Mouse (Mus musculus) spleen, adult 2 months (tissue): ENCODE measurements around the gene Rtp1. TPM values are rescaled to one million over a fixed set of nuclear protein-coding genes. Genes with fewer than 3 reads are reported as not detected.

Experiments
- DNase-seq, 2 experiments: peaks; one replicate each; pipeline versions ENCODE4 v3.0.0 to v3.0.0-alpha.2; 2012 to 2021; ENCODE audit warnings: low spot score in 2 of 2, low read depth in 1 of 2
- H3K27ac ChIP-seq: fragments of 200-500 bp; 2 replicates; pipeline ENCODE4 v1.5.1; 2012; ENCODE audit warnings: low read length, inconsistent platforms; ENCODE audit not compliant: insufficient read depth
- H3K27me3 ChIP-seq: fragments of 200-500 bp; 2 replicates; pipeline ENCODE4 v1.6.1; 2012; ENCODE audit warnings: mild to moderate bottlenecking, moderate library complexity, low read length, inconsistent platforms; ENCODE audit not compliant: control insufficient read depth, insufficient read depth
- H3K36me3 ChIP-seq: fragments of 200-500 bp; 2 replicates; pipeline ENCODE4 v1.6.1; 2012; ENCODE audit warnings: mild to moderate bottlenecking, low read length, inconsistent platforms; ENCODE audit not compliant: control insufficient read depth, insufficient read depth
- H3K4me1 ChIP-seq: fragments of 200-500 bp; 2 replicates; pipeline ENCODE4 v1.6.1; 2011; ENCODE audit warnings: inconsistent platforms; ENCODE audit not compliant: control insufficient read depth, insufficient read depth, insufficient read length
- H3K4me3 ChIP-seq: fragments of 200-500 bp; 2 replicates; pipeline ENCODE4 v1.5.1; 2011; ENCODE audit warnings: mild to moderate bottlenecking, inconsistent platforms; ENCODE audit not compliant: insufficient read depth, insufficient read length; ENCODE audit errors: extremely low read depth
- CTCF ChIP-seq: fragments of 200-500 bp; IDR thresholded peaks from 2 replicates; pipeline ENCODE4 v1.5.1; 2011; ENCODE audit warnings: mild to moderate bottlenecking, inconsistent platforms; ENCODE audit not compliant: insufficient read depth, insufficient read length, insufficient replicate concordance; ENCODE audit errors: extremely low read depth
- POLR2A ChIP-seq: fragments of 200-500 bp; IDR thresholded peaks from 2 replicates; pipeline ENCODE4 v1.6.1; 2011; ENCODE audit warnings: low read depth, low read length, inconsistent platforms
- WGBS: fragments of 180-500 bp; shearing (Covaris S2); methylation state at CpG from one replicate; pipeline ENCODE4 v1.1.7; 2018; 5-methylcytosine and 5-hydroxymethylcytosine counted together
- polyA plus RNA-seq: library from polyadenylated mRNA; depleted of rRNA; stranded (reverse); fragments of >200 nt; gene quantifications from 2 replicates; pipeline ENCODE4 v1.2.3, GENCODE M21; 2012

Rtp1 gene
- polyA plus RNA-seq, 1 experiment: not detected

DNA sequence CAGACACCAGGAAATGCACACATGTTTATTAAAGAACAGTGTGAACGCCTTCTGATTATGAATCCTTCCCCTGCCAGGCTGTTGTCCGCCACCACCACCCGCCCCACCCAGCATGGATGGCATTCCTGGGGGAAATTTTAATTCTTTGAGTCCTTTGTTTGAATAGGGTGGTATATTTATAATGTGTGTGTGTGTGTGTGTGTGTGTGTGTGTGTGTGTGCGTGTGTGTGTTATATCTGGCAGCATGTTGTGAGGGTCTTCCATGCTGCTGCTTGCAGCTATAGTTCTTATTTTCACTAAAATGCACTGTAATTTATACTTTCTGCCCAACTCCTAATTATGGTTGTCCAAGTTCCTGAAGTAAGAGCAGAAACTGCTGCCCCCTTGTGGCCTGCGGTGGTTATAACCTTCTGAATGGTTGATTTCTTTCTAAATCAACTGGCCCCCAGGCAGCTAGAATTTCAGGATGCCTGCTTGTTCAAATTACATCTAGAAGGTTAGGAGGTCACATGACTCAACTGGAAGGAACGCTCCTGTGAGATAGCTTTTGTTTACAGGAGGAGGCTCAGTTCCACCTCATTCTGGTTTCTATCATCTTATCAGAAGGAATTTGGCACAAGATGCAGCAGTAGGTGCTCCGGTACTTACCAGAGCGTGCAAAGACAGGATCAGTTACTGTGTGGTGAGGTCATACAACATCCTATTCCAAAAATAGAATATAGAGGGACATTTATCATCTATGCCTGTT, 25.8 kb upstream of the Rtp1 start:
- TF ChIP-seq CTCF (peak; percentile 39; the same call in 1 of the 2 replicates), POLR2A (no peak)
- H3K27ac ChIP-seq: no peak overlapping the region
- DNase-seq: peak; percentile 48 to 74
- no peaks in the 10 kb centered on the region for H3K27me3 ChIP-seq
- no peak overlapping the region for H3K4me3 ChIP-seq
- no peaks in the 10 kb centered on the region for H3K36me3 ChIP-seq
- 59% methylated on average over 8 of the region's 8 CpGs for WGBS
- H3K4me1 ChIP-seq: no peaks in the 10 kb centered on the region; the same call in 1 of the 2 replicates

DNA sequence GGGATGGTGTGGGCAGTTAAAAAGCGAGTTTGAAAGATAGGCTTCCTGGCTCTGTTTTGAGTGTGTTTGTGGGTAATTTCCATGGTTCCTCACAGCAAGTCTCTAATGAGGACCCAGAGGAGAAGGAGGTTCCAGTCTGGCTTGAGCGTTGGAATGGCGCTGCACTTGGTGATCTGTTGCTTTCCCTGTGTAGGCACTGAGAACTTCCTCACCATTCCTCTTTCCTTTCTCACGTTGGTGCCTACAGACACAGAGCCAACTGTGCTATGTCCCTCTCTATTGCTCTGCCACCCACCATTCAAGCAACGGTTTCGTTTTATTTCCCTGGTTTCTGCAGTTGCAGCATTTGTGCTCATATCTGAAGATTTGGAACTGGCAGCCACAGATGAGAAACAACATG, 16.0 kb upstream of the Rtp1 start:
- no peak overlapping the region for H3K27ac ChIP-seq
- DNase-seq: no peak
- H3K36me3 ChIP-seq: no peaks in the 10 kb centered on the region
- no peaks in the 10 kb centered on the region for H3K27me3 ChIP-seq
- no peak for TF ChIP-seq CTCF
- no peak for TF ChIP-seq POLR2A
- H3K4me1 ChIP-seq: no peaks in the 10 kb centered on the region
- WGBS: 78% methylated on average over 6 of the region's 6 CpGs
- H3K4me3 ChIP-seq: no peak overlapping the region

- no peaks in the 10 kb centered on the region for H3K4me1 ChIP-seq
- no peak overlapping the region for H3K27ac ChIP-seq
- no peak for DNase-seq
- H3K36me3 ChIP-seq: no peaks in the 10 kb centered on the region
- no peak overlapping the region for H3K4me3 ChIP-seq
- WGBS: 68% methylated on average over 10 of the region's 10 CpGs
- H3K27me3 ChIP-seq: no peaks in the 10 kb centered on the region
- TF ChIP-seq CTCF: no peak
- no peak for TF ChIP-seq POLR2A
These were observed 12.7 kb upstream of the Rtp1 start for GRCm38 (mm10) chr16:23416261-23416656.

DNA sequence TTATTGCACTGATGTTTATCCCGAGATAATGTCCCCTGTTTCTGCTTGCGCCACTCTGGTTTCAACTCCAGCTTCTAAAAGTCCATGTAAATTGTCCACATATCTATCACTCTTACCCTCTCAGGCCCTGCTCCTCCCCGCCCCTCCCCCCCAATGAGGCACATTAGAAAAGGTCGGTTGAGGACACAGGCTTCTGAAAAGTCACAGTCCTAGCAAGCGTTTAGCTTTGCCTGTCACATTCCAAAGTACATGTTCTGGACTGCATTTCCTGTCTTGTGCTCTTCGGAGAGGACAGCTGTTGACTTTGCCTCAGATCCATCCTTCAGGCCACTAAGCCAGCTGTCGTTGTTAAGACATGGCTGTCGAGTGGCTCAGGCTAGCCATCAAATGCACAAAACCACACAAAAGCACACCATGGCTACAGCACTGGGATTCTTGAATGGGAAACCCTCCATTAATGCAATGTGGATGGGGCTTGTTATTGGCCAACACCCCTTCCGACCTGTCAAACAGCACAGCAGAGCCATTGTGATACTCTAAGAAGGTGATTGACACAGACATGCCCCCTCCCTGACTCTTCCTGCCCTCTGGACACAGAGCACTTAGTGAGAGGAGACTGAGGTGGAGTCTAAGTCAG, 12.2 kb upstream of the Rtp1 start:
- Histone ChIP-seq H3K4me3 (no peak overlapping the region), H3K4me1 (no peaks in the 10 kb centered on the region), H3K27me3 (no peaks in the 10 kb centered on the region), H3K36me3 (no peaks in the 10 kb centered on the region), H3K27ac (no peak overlapping the region)
- WGBS: 73% methylated on average over 9 of the region's 9 CpGs
- TF ChIP-seq CTCF (no peak), POLR2A (no peak)
- DNase-seq: no peak

GRCm38 (mm10) chr16:23417456-23418240, 11.3 kb upstream of the Rtp1 start:
- Histone ChIP-seq H3K36me3 (no peaks in the 10 kb centered on the region), H3K4me3 (no peak overlapping the region), H3K27me3 (no peaks in the 10 kb centered on the region), H3K4me1 (no peaks in the 10 kb centered on the region), H3K27ac (no peak overlapping the region)
- TF ChIP-seq POLR2A (no peak), CTCF (no peak)
- WGBS: 81% methylated on average over 13 of the region's 13 CpGs
- no peak for DNase-seq

GRCm38 (mm10) chr16:23419565-23420085, 9.3 kb upstream of the Rtp1 start:
- no peak for TF ChIP-seq POLR2A
- H3K4me3 ChIP-seq: no peak overlapping the region
- WGBS: 76% methylated on average over 8 of the region's 8 CpGs
- no peaks in the 10 kb centered on the region for H3K36me3 ChIP-seq
- DNase-seq: no peak
- H3K27me3 ChIP-seq: no peaks in the 10 kb centered on the region
- H3K27ac ChIP-seq: no peak overlapping the region
- no peaks in the 10 kb centered on the region for H3K4me1 ChIP-seq

DNA sequence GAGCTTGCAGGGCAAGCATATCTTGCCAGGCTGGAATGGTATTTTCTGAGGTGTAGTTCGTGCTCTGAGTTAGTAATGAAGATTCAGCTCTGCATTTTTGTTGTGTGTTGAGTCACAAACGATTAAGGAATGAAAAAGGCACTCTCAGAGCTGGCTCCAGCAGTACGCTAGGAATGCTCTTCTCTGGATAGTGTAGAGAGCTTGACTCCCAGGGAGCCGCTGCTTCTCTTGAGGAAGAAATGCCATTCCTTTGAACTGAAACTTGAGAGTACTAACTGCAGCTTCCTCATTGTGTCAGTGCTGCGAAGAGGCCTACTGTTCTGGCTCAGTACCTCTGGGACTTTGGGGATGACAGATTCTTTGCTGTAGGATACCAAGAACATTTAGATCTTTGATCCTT, 5.1 kb upstream of the Rtp1 start:
- no peak for DNase-seq
- Histone ChIP-seq H3K27me3 (no peaks in the 10 kb centered on the region), H3K4me1 (no peaks in the 10 kb centered on the region), H3K4me3 (no peak overlapping the region), H3K27ac (no peak overlapping the region), H3K36me3 (no peaks in the 10 kb centered on the region)
- 80% methylated on average over 5 of the region's 5 CpGs for WGBS
- TF ChIP-seq POLR2A (no peak), CTCF (no peak)
